Mouse (Mus musculus) CD4-positive helper T cell, adult 2 months (primary cell): ENCODE measurements around the gene Sass6.
"Not testable (repeated sequence)": the region's sequence is repeated elsewhere in the genome, so short reads cannot be mapped to it uniquely, and the experiment has no call there.

Experiments
- DNase-seq: peaks from one replicate; pipeline ENCODE4 v3.0.0-alpha.2; 2012; ENCODE audit warnings: low read depth, missing footprints, low spot score

The Sass6 gene

GRCm38 (mm10) chr3:116631459-116631858 lies 36.7 kb downstream of the Sass6 start:
- no peak for DNase-seq

GRCm38 (mm10) chr3:116632971-116633370 lies 38.2 kb downstream of the Sass6 start:
- DNase-seq = no peak

- DNase-seq = no peak
Measured at GRCm38 (mm10) chr3:116634091-116634490, 39.3 kb downstream of the Sass6 start.

- no peak for DNase-seq
Measured at GRCm38 (mm10) chr3:116634853-116635252, 40.1 kb downstream of the Sass6 start.

GRCm38 (mm10) chr3:116635799-116636198 lies 41.0 kb downstream of the Sass6 start:
- no peak for DNase-seq

GRCm38 (mm10) chr3:116637693-116638476 lies 43.1 kb downstream of the Sass6 start:
- no peak for DNase-seq

GRCm38 (mm10) chr3:116638572-116638971 lies 43.8 kb downstream of the Sass6 start:
- DNase-seq = no peak

GRCm38 (mm10) chr3:116640024-116640423 lies 45.2 kb downstream of the Sass6 start:
- DNase-seq = no peak

- DNase-seq = no peak
Measured at GRCm38 (mm10) chr3:116641811-116642371, 47.1 kb downstream of the Sass6 start.

- DNase-seq = peak; percentile 30
Measured at GRCm38 (mm10) chr3:116642373-116642772, 47.6 kb downstream of the Sass6 start.

- no peak for DNase-seq
Measured at GRCm38 (mm10) chr3:116646387-116646786, 51.6 kb downstream of the Sass6 start.

GRCm38 (mm10) chr3:116648805-116649204 lies 54.0 kb downstream of the Sass6 start:
- no peak for DNase-seq

- no peak for DNase-seq
Measured at GRCm38 (mm10) chr3:116650698-116651097, 55.9 kb downstream of the Sass6 start.

GRCm38 (mm10) chr3:116652033-116652446 lies 57.3 kb downstream of the Sass6 start:
- no peak for DNase-seq

GRCm38 (mm10) chr3:116653278-116653945 lies 58.6 kb downstream of the Sass6 start:
- DNase-seq = no peak

GRCm38 (mm10) chr3:116654051-116654450 lies 59.3 kb downstream of the Sass6 start:
- DNase-seq = not testable (repeated sequence)

- peak; percentile 65 for DNase-seq
Measured at GRCm38 (mm10) chr3:116656184-116656965, 61.6 kb downstream of the Sass6 start.

- peak; percentile 82 for DNase-seq
Measured at GRCm38 (mm10) chr3:116658928-116659565, 64.3 kb downstream of the Sass6 start.

GRCm38 (mm10) chr3:116659856-116660430 lies 65.2 kb downstream of the Sass6 start:
- peak; percentile 51 for DNase-seq

- DNase-seq = peak; percentile 64
Measured at GRCm38 (mm10) chr3:116661288-116661869, 66.6 kb downstream of the Sass6 start.
